Comparison of ENCODE assay signal across 8 mouse cellular contexts in genomic region chr15:91609713-91610112, GRCm38 (mm10). TPM values are rescaled to one million over a fixed set of nuclear protein-coding genes. Genes with fewer than 3 reads are reported as not detected.
A peak's percentile ranks its signal among the peaks of the same experiment; 100 is the strongest.
DNase-seq lines count a peak whose midpoint lies in the region; ATAC-seq lines count a peak whose summit lies in the region.

No protein-coding gene starts in this region.

- WGBS in midbrain, embryonic 10.5 days, result 33% methylated on average over 8 of the region's 8 CpGs
- WGBS in midbrain, embryonic 13.5 days, result 27% methylated on average over 8 of the region's 8 CpGs
- 31% methylated on average over 8 of the region's 8 CpGs for WGBS in embryonic facial prominence, embryonic 10.5 days

- H3K9ac ChIP-seq in midbrain, embryonic 13.5 days (replicated peaks), result no peak overlapping the region

- no peak overlapping the region for H3K4me3 ChIP-seq in midbrain, embryonic 10.5 days
- H3K4me3 ChIP-seq in midbrain, embryonic 13.5 days (replicated peaks), result no peak overlapping the region
- H3K4me3 ChIP-seq in embryonic facial prominence, embryonic 10.5 days, result no peak overlapping the region

- no peak overlapping the region for H3K27ac ChIP-seq in midbrain, embryonic 10.5 days (replicated peaks)
- no peak overlapping the region for H3K27ac ChIP-seq in midbrain, embryonic 13.5 days
- H3K27ac ChIP-seq in embryonic facial prominence, embryonic 10.5 days (replicated peaks), result no peak overlapping the region

- H3K4me2 ChIP-seq in midbrain, embryonic 13.5 days (replicated peaks), result no peak overlapping the region

- peak; percentile 45 for DNase-seq in midbrain, embryonic 10.5 days (ENCODE audit: low spot score)
- peak; percentile 79 to 88 for DNase-seq in adrenal gland, postnatal 36 days
- peak; percentile 67 for DNase-seq in embryonic facial prominence, embryonic 10.5 days (ENCODE audit: low spot score)
- peak; percentile 76 for DNase-seq in kidney, postnatal 14 days
- DNase-seq in lung, postnatal 14 days, result peak; percentile 90
- DNase-seq in spleen, postnatal 10 days (ENCODE audit: low spot score in 2 of 2), result peak; percentile 22 to 83

- no peak for ATAC-seq in midbrain, embryonic 13.5 days
- ATAC-seq in megakaryocyte-erythroid progenitor cell, adult 5-6 weeks (replicated peaks; ENCODE audit: low FRiP score, low TSS enrichment, poor library complexity, severe bottlenecking), result no peak

- no peaks in the 10 kb centered on the region for H3K4me1 ChIP-seq in midbrain, embryonic 10.5 days
- H3K4me1 ChIP-seq in midbrain, embryonic 13.5 days (replicated peaks), result no peaks in the 10 kb centered on the region
- H3K4me1 ChIP-seq in embryonic facial prominence, embryonic 10.5 days, result no peaks in the 10 kb centered on the region

- no peaks in the 10 kb centered on the region for H3K36me3 ChIP-seq in midbrain, embryonic 10.5 days
- no peaks in the 10 kb centered on the region for H3K36me3 ChIP-seq in midbrain, embryonic 13.5 days
- no peaks in the 10 kb centered on the region for H3K36me3 ChIP-seq in embryonic facial prominence, embryonic 10.5 days (replicated peaks)

- no peaks in the 10 kb centered on the region for H3K27me3 ChIP-seq in midbrain, embryonic 10.5 days (ENCODE audit: low read depth, poor library complexity, severe bottlenecking)
- H3K27me3 ChIP-seq in midbrain, embryonic 13.5 days, result no peaks in the 10 kb centered on the region
- no peaks in the 10 kb centered on the region for H3K27me3 ChIP-seq in embryonic facial prominence, embryonic 10.5 days (replicated peaks; ENCODE audit: low read depth, poor library complexity, severe bottlenecking)

- H3K9me3 ChIP-seq in midbrain, embryonic 10.5 days (replicated peaks), result no peaks in the 10 kb centered on the region
- no peaks in the 10 kb centered on the region for H3K9me3 ChIP-seq in midbrain, embryonic 13.5 days
- H3K9me3 ChIP-seq in embryonic facial prominence, embryonic 10.5 days, result no peaks in the 10 kb centered on the region

RNA-seq across cellular contexts. Expression of gene Slc2a13, which starts 36.7 kb away (rescaled TPM):
- polyA plus RNA-seq in midbrain, embryonic 10.5 days (2016; fragmentation: Nextera tagmentation; extraction: Ambion mirVana), result 0.59 and 0.92 TPM in 2 replicates
- 1.4 and 2.0 TPM in 2 replicates for polyA plus RNA-seq in midbrain, embryonic 13.5 days (2015; fragmentation: Nextera tagmentation; extraction: Ambion mirVana)
- total RNA-seq in adrenal gland, postnatal 36 days (2021), result 1 to 10 TPM; 3.4 to 3.8 TPM
- polyA plus RNA-seq in embryonic facial prominence, embryonic 10.5 days (2016; fragmentation: Nextera tagmentation; extraction: Ambion mirVana), result 0.44 and 0.50 TPM in 2 replicates
- not detected in 2 replicates for total RNA-seq in megakaryocyte-erythroid progenitor cell, adult 5-6 weeks (2014; fragmentation: Nextera tagmentation)
- not detected in 2 replicates for total RNA-seq in megakaryocyte-erythroid progenitor cell, adult 5-6 weeks (2017)
